Mouse (Mus musculus): ENCODE measurements at regions not wholly inside any gene's neighbourhood (a gene's known extent, or its start where the extent isn't known, plus 50 kb on each side); places are given as distances from the start of the nearest gene placed in this dataset.

- no peak for ATAC-seq (ENCODE audit: low FRiP score, low TSS enrichment)
- Histone ChIP-seq H3K9ac (ENCODE audit: low read length) (no peak overlapping the region), H3K9me3 (ENCODE audit: control insufficient read depth, low read length) (no peaks in the 10 kb centered on the region), H3K36me3 (ENCODE audit: control insufficient read depth, insufficient read depth, low read length) (no peaks in the 10 kb centered on the region), H3K4me3 (ENCODE audit: low read depth, low read length) (no peak overlapping the region), H3K27ac (replicated peaks) (no peak overlapping the region), H3K4me1 (replicated peaks; ENCODE audit: control insufficient read depth, insufficient read depth) (no peaks in the 10 kb centered on the region), H3K4me2 (replicated peaks; ENCODE audit: low read depth) (no peak overlapping the region), H3K27me3 (ENCODE audit: control insufficient read depth, insufficient read depth, low read length) (no peaks in the 10 kb centered on the region)
- DNase-seq (ENCODE audit: low spot score): no peak
- TF ChIP-seq EP300 (optimal IDR thresholded peaks at IDR 0.05): no peak
- TF ChIP-seq CTCF (IDR thresholded peaks at IDR 0.05; ENCODE audit: low read depth): no peak
- 20% methylated on average over 15 of the region's 15 CpGs for WGBS
These were observed 398.1 kb downstream of the Cd83 start for GRCm38 (mm10) chr13:44182544-44183191.

GRCm38 (mm10) chr13:44195365-44195764, 410.8 kb downstream of the Cd83 start:
- H3K4me1 ChIP-seq (replicated peaks; ENCODE audit: control insufficient read depth, insufficient read depth): no peaks in the 10 kb centered on the region
- no peaks in the 10 kb centered on the region for H3K9me3 ChIP-seq (ENCODE audit: control insufficient read depth, low read length)
- TF ChIP-seq EP300 (optimal IDR thresholded peaks at IDR 0.05) (no peak), CTCF (IDR thresholded peaks at IDR 0.05; ENCODE audit: low read depth) (no peak)
- H3K27me3 ChIP-seq (ENCODE audit: control insufficient read depth, insufficient read depth, low read length): no peaks in the 10 kb centered on the region
- H3K4me2 ChIP-seq (replicated peaks; ENCODE audit: low read depth): no peak overlapping the region
- whole genome bisulfite sequencing: 89% methylated on average over 5 of the region's 5 CpGs
- no peak overlapping the region for H3K27ac ChIP-seq (replicated peaks)
- no peak for ATAC-seq (ENCODE audit: low FRiP score, low TSS enrichment)
- DNase-seq (ENCODE audit: low spot score): no peak
- H3K9ac ChIP-seq (ENCODE audit: low read length): no peak overlapping the region
- no peaks in the 10 kb centered on the region for H3K36me3 ChIP-seq (ENCODE audit: control insufficient read depth, insufficient read depth, low read length)
- H3K4me3 ChIP-seq (ENCODE audit: low read depth, low read length): no peak overlapping the region

- Histone ChIP-seq H3K4me1 (replicated peaks; ENCODE audit: control insufficient read depth, insufficient read depth) (no peaks in the 10 kb centered on the region), H3K4me2 (replicated peaks; ENCODE audit: low read depth) (no peak overlapping the region), H3K36me3 (ENCODE audit: control insufficient read depth, insufficient read depth, low read length) (no peaks in the 10 kb centered on the region), H3K9ac (ENCODE audit: low read length) (no peak overlapping the region), H3K27me3 (ENCODE audit: control insufficient read depth, insufficient read depth, low read length) (no peaks in the 10 kb centered on the region), H3K27ac (replicated peaks) (no peak overlapping the region), H3K4me3 (ENCODE audit: low read depth, low read length) (no peak overlapping the region), H3K9me3 (ENCODE audit: control insufficient read depth, low read length) (no peaks in the 10 kb centered on the region)
- DNase-seq (ENCODE audit: low spot score) (no peak), ATAC-seq (ENCODE audit: low FRiP score, low TSS enrichment) (no peak)
- TF ChIP-seq CTCF (IDR thresholded peaks at IDR 0.05; ENCODE audit: low read depth) (no peak), EP300 (optimal IDR thresholded peaks at IDR 0.05) (no peak)
- WGBS: 78% methylated on average over 4 of the region's 4 CpGs
These were observed 421.5 kb downstream of the Cd83 start for GRCm38 (mm10) chr13:44206042-44206441.

GRCm38 (mm10) chr13:44206448-44206847, 421.9 kb downstream of the Cd83 start:
- H3K4me2 ChIP-seq (replicated peaks; ENCODE audit: low read depth): no peak overlapping the region
- DNase-seq (ENCODE audit: low spot score) (no peak), ATAC-seq (ENCODE audit: low FRiP score, low TSS enrichment) (no peak)
- no peak overlapping the region for H3K4me3 ChIP-seq (ENCODE audit: low read depth, low read length)
- no peak overlapping the region for H3K27ac ChIP-seq (replicated peaks)
- no peaks in the 10 kb centered on the region for H3K9me3 ChIP-seq (ENCODE audit: control insufficient read depth, low read length)
- H3K36me3 ChIP-seq (ENCODE audit: control insufficient read depth, insufficient read depth, low read length): no peaks in the 10 kb centered on the region
- no peaks in the 10 kb centered on the region for H3K4me1 ChIP-seq (replicated peaks; ENCODE audit: control insufficient read depth, insufficient read depth)
- no peak for TF ChIP-seq CTCF (IDR thresholded peaks at IDR 0.05; ENCODE audit: low read depth)
- no peak for TF ChIP-seq EP300 (optimal IDR thresholded peaks at IDR 0.05)
- WGBS: 91% methylated on average over 4 of the region's 4 CpGs
- no peaks in the 10 kb centered on the region for H3K27me3 ChIP-seq (ENCODE audit: control insufficient read depth, insufficient read depth, low read length)
- H3K9ac ChIP-seq (ENCODE audit: low read length): no peak overlapping the region

- DNase-seq (ENCODE audit: low spot score): no peak
- ATAC-seq (ENCODE audit: low FRiP score, low TSS enrichment): no peak
- WGBS: 75% methylated on average over 11 of the region's 11 CpGs
- H3K36me3 ChIP-seq (ENCODE audit: control insufficient read depth, insufficient read depth, low read length): no peaks in the 10 kb centered on the region
- no peak overlapping the region for H3K9ac ChIP-seq (ENCODE audit: low read length)
- no peak overlapping the region for H3K4me3 ChIP-seq (ENCODE audit: low read depth, low read length)
- H3K4me1 ChIP-seq (replicated peaks; ENCODE audit: control insufficient read depth, insufficient read depth): no peaks in the 10 kb centered on the region
- no peak for TF ChIP-seq CTCF (IDR thresholded peaks at IDR 0.05; ENCODE audit: low read depth)
- no peak for TF ChIP-seq EP300 (optimal IDR thresholded peaks at IDR 0.05)
- H3K9me3 ChIP-seq (ENCODE audit: control insufficient read depth, low read length): no peaks in the 10 kb centered on the region
- H3K27me3 ChIP-seq (ENCODE audit: control insufficient read depth, insufficient read depth, low read length): no peaks in the 10 kb centered on the region
- no peak overlapping the region for H3K4me2 ChIP-seq (replicated peaks; ENCODE audit: low read depth)
- H3K27ac ChIP-seq (replicated peaks): no peak overlapping the region
These were observed 422.9 kb downstream of the Cd83 start for GRCm38 (mm10) chr13:44207400-44208005.

GRCm38 (mm10) chr13:44209036-44209435, 424.5 kb downstream of the Cd83 start:
- Histone ChIP-seq H3K9ac (ENCODE audit: low read length) (no peak overlapping the region), H3K4me3 (ENCODE audit: low read depth, low read length) (no peak overlapping the region), H3K36me3 (ENCODE audit: control insufficient read depth, insufficient read depth, low read length) (no peaks in the 10 kb centered on the region), H3K4me2 (replicated peaks; ENCODE audit: low read depth) (no peak overlapping the region; the same call in 1 of the 2 replicates), H3K9me3 (ENCODE audit: control insufficient read depth, low read length) (no peaks in the 10 kb centered on the region), H3K27me3 (ENCODE audit: control insufficient read depth, insufficient read depth, low read length) (no peaks in the 10 kb centered on the region), H3K27ac (replicated peaks) (no peak overlapping the region), H3K4me1 (replicated peaks; ENCODE audit: control insufficient read depth, insufficient read depth) (no peaks in the 10 kb centered on the region)
- TF ChIP-seq EP300 (optimal IDR thresholded peaks at IDR 0.05): no peak
- 0 out of 2 replicates have a peak, but pooled peaks have one; percentile 7 for TF ChIP-seq CTCF (IDR thresholded peaks at IDR 0.05; ENCODE audit: low read depth)
- 18% methylated on average over 11 of the region's 11 CpGs for WGBS
- ATAC-seq (ENCODE audit: low FRiP score, low TSS enrichment): no peak
- DNase-seq (ENCODE audit: low spot score): no peak

Data from stomach, postnatal 0 days (tissue).